ENCODE assay signal across 8 mouse cellular contexts in genomic region chr15:99651984-99652872, GRCm38 (mm10). TPM values are rescaled to one million over a fixed set of nuclear protein-coding genes. Genes with fewer than 3 reads are reported as not detected.
DNase-seq lines count a peak whose midpoint lies in the region; ATAC-seq and TF ChIP-seq lines count a peak whose summit lies in the region.

No protein-coding gene starts in this region.

- H3K36me3 ChIP-seq in ES-E14 (ENCODE audit: control insufficient read depth, insufficient read depth, low read length, poor library complexity, severe bottlenecking): peaks cover 2% of the 10 kb centered on the region
- no peaks in the 10 kb centered on the region for H3K36me3 ChIP-seq in forebrain, postnatal 0 days (ENCODE audit: insufficient read depth)
- H3K36me3 ChIP-seq in liver, embryonic 16.5 days (ENCODE audit: control insufficient read depth, insufficient read depth): no peaks in the 10 kb centered on the region

- H3K9me3 ChIP-seq in ES-E14 (ENCODE audit: control insufficient read depth, insufficient read depth, low read depth, low read length): no peaks in the 10 kb centered on the region
- no peaks in the 10 kb centered on the region for H3K9me3 ChIP-seq in forebrain, postnatal 0 days (ENCODE audit: low read length)
- H3K9me3 ChIP-seq in liver, embryonic 16.5 days (replicated peaks; ENCODE audit: control insufficient read depth, low read length): no peaks in the 10 kb centered on the region

- H3K9ac ChIP-seq in ES-E14 (ENCODE audit: insufficient read depth, low read depth, low read length, poor library complexity, severe bottlenecking): peak overlapping the region; percentile 4; the same call in 1 of the 2 replicates
- 0 out of 2 replicates have a peak overlapping the region, but pooled peaks have one; percentile 49 for H3K9ac ChIP-seq in forebrain, postnatal 0 days
- H3K9ac ChIP-seq in liver, embryonic 16.5 days (ENCODE audit: low read depth, low read length): 0 out of 2 replicates have a peak overlapping the region, but pooled peaks have one; percentile 1

- in situ Hi-C loops in ES-E14 (cut with MboI; ENCODE audit: low sequenced_read_pairs in 2 of 2, unreplicated experiment in 2 of 2): no loop called here

- peak overlapping the region; percentile 26 to 97; a peak in 3 of 4 replicates for H3K4me3 ChIP-seq in ES-E14 (ENCODE audit: insufficient read depth in 1 of 2, low read depth in 1 of 2, low read length in 2 of 2, poor library complexity in 1 of 2, severe bottlenecking in 1 of 2)
- peak overlapping the region; percentile 63 for H3K4me3 ChIP-seq in forebrain, postnatal 0 days (ENCODE audit: low read depth, low read length)
- peak overlapping the region; percentile 90 for H3K4me3 ChIP-seq in liver, embryonic 16.5 days (ENCODE audit: low read depth, low read length)

- H3K4me1 ChIP-seq in ES-E14 (ENCODE audit: control insufficient read depth in 2 of 2, insufficient read depth in 2 of 2, low read length in 2 of 2, poor library complexity in 1 of 2): peaks cover 8 to 29% of the 10 kb centered on the region in 2 experiments; a peak in 3 of 4 replicates
- peaks cover 12% of the 10 kb centered on the region; the same call in 1 of the 2 replicates for H3K4me1 ChIP-seq in forebrain, postnatal 0 days (ENCODE audit: insufficient read depth)
- H3K4me1 ChIP-seq in liver, embryonic 16.5 days (ENCODE audit: control insufficient read depth, low read depth, low read length): peaks cover 37% of the 10 kb centered on the region

- 0 out of 2 replicates have a peak, but pooled peaks cover 9% of the 10 kb centered on the region for H3K27me3 ChIP-seq in forebrain, postnatal 0 days (ENCODE audit: insufficient read depth, low read length)
- peaks cover 44% of the 10 kb centered on the region for H3K27me3 ChIP-seq in liver, embryonic 16.5 days (ENCODE audit: control insufficient read depth, insufficient read depth, low read depth, low read length)

- ATAC-seq in forebrain, postnatal 0 days: peak; percentile 32
- ATAC-seq in liver, embryonic 16.5 days (ENCODE audit: low read depth): no peak

- peak overlapping the region; percentile 18; the same call in 1 of the 2 replicates for H3K27ac ChIP-seq in ES-E14 (ENCODE audit: insufficient read depth, low read depth, low read length, poor library complexity, severe bottlenecking)
- no peak overlapping the region for H3K27ac ChIP-seq in forebrain, postnatal 0 days (ENCODE audit: low read depth, low read length)
- H3K27ac ChIP-seq in liver, embryonic 16.5 days (ENCODE audit: low read length): no peak overlapping the region

- TF ChIP-seq CTCF in forebrain, postnatal 0 days (IDR thresholded peaks at IDR 0.05; ENCODE audit: low read depth): no peak

- peak overlapping the region; percentile 84 for H3K4me2 ChIP-seq in forebrain, postnatal 0 days (ENCODE audit: low read depth)
- H3K4me2 ChIP-seq in liver, embryonic 16.5 days (ENCODE audit: low read depth, low read length): peak overlapping the region; percentile 57

- peak; percentile 27 for DNase-seq in cerebellum, adult 11-12 months
- DNase-seq in cerebellum, adult 8-10 months: no peak
- DNase-seq in ES-E14 (ENCODE audit: low read depth, low spot score): no peak
- no peak for DNase-seq in forebrain, postnatal 0 days
- DNase-seq in urinary bladder, postnatal 36 days (ENCODE audit: low spot score in 2 of 2): no peak
- no peak for DNase-seq in thymus, postnatal 0 days (ENCODE audit: low spot score)
- no peak for DNase-seq in cerebellum, postnatal 25 days

- WGBS in forebrain, postnatal 0 days: 69% methylated on average over 10 of the region's 10 CpGs
- 48% methylated on average over 10 of the region's 10 CpGs for WGBS in liver, embryonic 16.5 days (ENCODE audit: insufficient replicate concordance)

TF ChIP-seq in ES-E14, 5 proteins besides CTCF, POLR2A, EP300 and RAD21:
- TF ChIP-seq MAFK (IDR thresholded peaks at IDR 0.05; ENCODE audit: insufficient read depth, low read depth, low read length) (no peak), CHD2 (IDR thresholded peaks at IDR 0.05; ENCODE audit: low read depth, low read length) (no peak), HCFC1 (IDR thresholded peaks at IDR 0.05; ENCODE audit: borderline replicate concordance, insufficient read depth, low read length) (no peak), ZNF384 (IDR thresholded peaks at IDR 0.05; ENCODE audit: low read depth, low read length) (no peak), ZC3H11A (IDR thresholded peaks at IDR 0.05; ENCODE audit: borderline replicate concordance, low read depth, low read length) (no peak)

RNA-seq across cellular contexts. Expression of gene Racgap1, which starts 0.8 kb away (rescaled TPM):
- 109 and 127 TPM in 2 replicates for total RNA-seq in ES-E14 (2012; rRNA removed)
- total RNA-seq in forebrain, postnatal 0 days (2014; rRNA removed): 27.5 and 39.7 TPM in 2 replicates
- 31.7 and 34.2 TPM in 2 replicates for polyA plus RNA-seq in forebrain, postnatal 0 days (2015; fragmentation: Nextera tagmentation; extraction: Ambion mirVana)
- 63.1 and 68.1 TPM in 2 replicates for polyA plus RNA-seq in liver, embryonic 16.5 days (2015; fragmentation: Nextera tagmentation; extraction: Ambion mirVana)
- 121 and 132 TPM in 2 replicates for polyA plus RNA-seq in thymus, postnatal 0 days (2015; fragmentation: Nextera tagmentation; extraction: Ambion mirVana)

RNA-seq across cellular contexts. Expression of gene Asic1, which starts 17.9 kb away (rescaled TPM):
- 6.6 and 15.0 TPM in 2 replicates for total RNA-seq in ES-E14 (2012; rRNA removed)
- 81.9 and 99.1 TPM in 2 replicates for total RNA-seq in forebrain, postnatal 0 days (2014; rRNA removed)
- 24.7 and 28.1 TPM in 2 replicates for polyA plus RNA-seq in forebrain, postnatal 0 days (2015; fragmentation: Nextera tagmentation; extraction: Ambion mirVana)
- 0.14 and 0.30 TPM in 2 replicates for polyA plus RNA-seq in liver, embryonic 16.5 days (2015; fragmentation: Nextera tagmentation; extraction: Ambion mirVana)
- polyA plus RNA-seq in thymus, postnatal 0 days (2015; fragmentation: Nextera tagmentation; extraction: Ambion mirVana): 0.94 and 1.1 TPM in 2 replicates

RNA-seq across cellular contexts. Expression of gene Smarcd1, which starts 49.7 kb away (rescaled TPM):
- total RNA-seq in ES-E14 (2012; rRNA removed): 62.1 and 76.3 TPM in 2 replicates
- 89.7 and 90.1 TPM in 2 replicates for total RNA-seq in forebrain, postnatal 0 days (2014; rRNA removed)
- 93.6 and 107 TPM in 2 replicates for polyA plus RNA-seq in forebrain, postnatal 0 days (2015; fragmentation: Nextera tagmentation; extraction: Ambion mirVana)
- 4.0 and 4.5 TPM in 2 replicates for polyA plus RNA-seq in liver, embryonic 16.5 days (2015; fragmentation: Nextera tagmentation; extraction: Ambion mirVana)
- polyA plus RNA-seq in thymus, postnatal 0 days (2015; fragmentation: Nextera tagmentation; extraction: Ambion mirVana): 36.3 and 41.1 TPM in 2 replicates

RNA-seq across cellular contexts. Expression of gene Aqp6, which starts 51.0 kb away (rescaled TPM):
- total RNA-seq in ES-E14 (2012; rRNA removed): 0.36 and 0.69 TPM in 2 replicates
- not detected in 2 replicates for total RNA-seq in forebrain, postnatal 0 days (2014; rRNA removed)
- 0.06 TPM in 1 of 2 replicates, not detected in the other for polyA plus RNA-seq in forebrain, postnatal 0 days (2015; fragmentation: Nextera tagmentation; extraction: Ambion mirVana)
- not detected in 2 replicates for polyA plus RNA-seq in liver, embryonic 16.5 days (2015; fragmentation: Nextera tagmentation; extraction: Ambion mirVana)
- polyA plus RNA-seq in thymus, postnatal 0 days (2015; fragmentation: Nextera tagmentation; extraction: Ambion mirVana): 0.15 TPM in 1 of 2 replicates, not detected in the other

RNA-seq across cellular contexts. Expression of gene Gm17349, which starts 53.1 kb away (rescaled TPM):
- 2.3 and 2.5 TPM in 2 replicates for total RNA-seq in ES-E14 (2012; rRNA removed)
- not detected in 2 replicates for total RNA-seq in forebrain, postnatal 0 days (2014; rRNA removed)
- polyA plus RNA-seq in forebrain, postnatal 0 days (2015; fragmentation: Nextera tagmentation; extraction: Ambion mirVana): not detected in 2 replicates
- polyA plus RNA-seq in liver, embryonic 16.5 days (2015; fragmentation: Nextera tagmentation; extraction: Ambion mirVana): not detected in 2 replicates
- not detected in 2 replicates for polyA plus RNA-seq in thymus, postnatal 0 days (2015; fragmentation: Nextera tagmentation; extraction: Ambion mirVana)

Comparison
In these comparisons a context has a peak if more than half of its experiments do, and no peak if none do; other contexts are left out.
1. RNA of gene Asic1, which starts 17.9 kb away (polyA plus RNA-seq): 24.7 to 28.1 TPM in forebrain, postnatal 0 days; 0.94 to 1.1 TPM in thymus, postnatal 0 days and 0.14 to 0.30 TPM in liver, embryonic 16.5 days; every median in the first group is over 10 times any median in the second.
2. Peak in every context shown above with its lines, with median percentiles within 50 percentile points of each other: H3K4me3 ChIP-seq and H3K9ac ChIP-seq.